Mouse (Mus musculus) mesoderm, embryonic 11.5 days (tissue): Measurements from ENCODE around the gene Slc31a1.

Experiments
- DNase-seq: peaks from one replicate; pipeline ENCODE4 v3.0.0-alpha.2; 2012; ENCODE audit warnings: low read depth, low spot score

Slc31a1 gene

GRCm38 (mm10) chr4:62360088-62360804 lies at the start of gene Slc31a1, which contains the start of gene Fkbp15:
Gene Slc31a1 (plus strand): TSS chr4:62360727.
Gene Fkbp15 (minus strand): TSS chr4:62360548.
- DNase-seq, result peak; percentile 99

- DNase-seq, result no peak
These were observed 47.7 kb upstream of the Slc31a1 start for GRCm38 (mm10) chr4:62312821-62313220.

GRCm38 (mm10) chr4:62313641-62314211 lies 46.8 kb upstream of the Slc31a1 start:
- no peak for DNase-seq

GRCm38 (mm10) chr4:62314516-62314915 lies 46.0 kb upstream of the Slc31a1 start:
- DNase-seq, result no peak

GRCm38 (mm10) chr4:62316456-62316855 lies 44.1 kb upstream of the Slc31a1 start:
- no peak for DNase-seq

- DNase-seq, result no peak
These were observed 42.2 kb upstream of the Slc31a1 start for GRCm38 (mm10) chr4:62318294-62318693.

GRCm38 (mm10) chr4:62322684-62323083 lies 37.8 kb upstream of the Slc31a1 start:
- no peak for DNase-seq

GRCm38 (mm10) chr4:62326111-62326510 lies 34.4 kb upstream of the Slc31a1 start:
- DNase-seq, result no peak

GRCm38 (mm10) chr4:62328941-62329660 lies 31.4 kb upstream of the Slc31a1 start:
- DNase-seq, result no peak

GRCm38 (mm10) chr4:62331977-62332376 lies 28.6 kb upstream of the Slc31a1 start:
- no peak for DNase-seq

- no peak for DNase-seq
These were observed 22.0 kb upstream of the Slc31a1 start for GRCm38 (mm10) chr4:62338536-62338935.

GRCm38 (mm10) chr4:62344000-62344399 lies 16.5 kb upstream of the Slc31a1 start:
- DNase-seq, result peak; percentile 22

- no peak for DNase-seq
These were observed 14.7 kb upstream of the Slc31a1 start for GRCm38 (mm10) chr4:62345827-62346226.

- DNase-seq, result peak; percentile 4
These were observed 12.8 kb upstream of the Slc31a1 start for GRCm38 (mm10) chr4:62347605-62348328.

GRCm38 (mm10) chr4:62348329-62348705 lies 12.2 kb upstream of the Slc31a1 start:
- DNase-seq, result no peak

GRCm38 (mm10) chr4:62349371-62349770 lies 11.2 kb upstream of the Slc31a1 start:
- DNase-seq, result no peak

- DNase-seq, result no peak
These were observed 2.8 kb upstream of the Slc31a1 start for GRCm38 (mm10) chr4:62357631-62358148.

- DNase-seq, result no peak
These were observed 1.2 kb upstream of the Slc31a1 start for GRCm38 (mm10) chr4:62359256-62359775.

GRCm38 (mm10) chr4:62360805-62361455 lies 403 bp downstream of the Slc31a1 start:
- DNase-seq, result no peak

- DNase-seq, result no peak
These were observed 1.0 kb downstream of the Slc31a1 start for GRCm38 (mm10) chr4:62361571-62361970.

GRCm38 (mm10) chr4:62361997-62362396 lies 1.5 kb downstream of the Slc31a1 start:
- no peak for DNase-seq
